Mouse (Mus musculus) layer of hippocampus, adult 18-20 months (tissue): ENCODE measurements around the gene Lmo4. TPM values are rescaled to one million over a fixed set of nuclear protein-coding genes. Genes with fewer than 3 reads are reported as not detected.

Source experiments
- DNase-seq, 2 experiments: peaks; one replicate each; pipeline ENCODE4 v3.0.0; 2022; ENCODE audit warnings: low spot score in 2 of 2
- total RNA-seq, 2 experiments: library from RNA; stranded (reverse); gene quantifications; 2 replicates each; pipeline ENCODE4 v1.2.3; 2021

Gene Lmo4
- total RNA-seq, 2 experiments from 2014 or later: 224 to 225 TPM

DNA sequence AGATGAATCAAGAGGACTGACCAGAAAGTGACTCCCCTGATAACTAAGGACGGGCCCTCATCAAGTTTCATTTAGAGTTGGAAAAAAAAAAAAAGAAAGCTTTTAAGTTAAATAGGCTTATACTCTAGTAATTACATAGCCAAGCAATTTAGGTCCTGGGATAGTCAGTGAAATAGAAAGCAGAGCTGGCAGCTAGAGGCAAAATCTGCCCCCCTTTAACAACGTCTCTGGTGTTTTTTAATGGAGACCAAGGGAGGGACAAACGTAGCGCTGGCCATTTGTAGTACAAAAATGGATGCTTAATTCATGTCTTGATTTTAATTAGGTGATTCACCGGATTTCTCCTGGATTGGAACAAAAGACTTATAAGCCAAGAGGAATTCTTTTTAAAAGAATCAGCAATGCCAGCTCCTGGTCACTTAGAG lies 1.0 kb downstream of the Lmo4 start:
- DNase-seq: no peak

DNA sequence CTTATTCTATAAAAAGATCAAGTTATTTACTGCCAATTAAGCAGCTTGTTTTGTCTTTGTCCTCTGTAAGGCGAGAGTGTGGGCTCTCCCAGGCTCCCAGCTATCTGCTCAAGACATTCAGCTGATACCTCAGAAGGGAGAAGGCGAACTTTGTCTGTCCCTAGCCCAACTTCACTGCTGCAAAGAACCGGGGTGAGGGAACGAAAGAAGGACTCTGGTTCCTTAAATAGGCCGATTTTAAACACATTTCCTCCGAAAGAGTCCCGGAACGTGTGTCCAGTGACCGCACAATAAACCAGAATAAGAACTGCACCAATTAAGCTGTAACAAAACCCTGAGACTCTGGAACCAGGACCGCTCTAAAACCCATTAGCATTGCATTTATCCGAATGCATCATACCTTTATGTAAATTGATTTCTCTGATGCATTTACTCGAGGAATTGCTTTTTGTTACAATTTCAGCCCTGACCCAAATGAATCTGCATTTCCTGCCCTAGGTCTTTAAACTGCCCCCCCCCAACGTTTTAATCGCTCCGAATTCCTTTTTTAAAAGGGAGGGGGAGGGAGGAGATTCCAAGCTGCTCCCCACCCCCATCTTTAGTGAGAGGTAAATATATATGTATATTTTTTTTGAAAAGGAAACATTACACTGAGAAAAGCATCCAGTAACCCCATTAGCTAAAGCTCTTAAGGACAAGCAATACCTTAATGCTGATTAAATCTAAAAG lies 1.6 kb downstream of the Lmo4 start:
- no peak for DNase-seq

DNA sequence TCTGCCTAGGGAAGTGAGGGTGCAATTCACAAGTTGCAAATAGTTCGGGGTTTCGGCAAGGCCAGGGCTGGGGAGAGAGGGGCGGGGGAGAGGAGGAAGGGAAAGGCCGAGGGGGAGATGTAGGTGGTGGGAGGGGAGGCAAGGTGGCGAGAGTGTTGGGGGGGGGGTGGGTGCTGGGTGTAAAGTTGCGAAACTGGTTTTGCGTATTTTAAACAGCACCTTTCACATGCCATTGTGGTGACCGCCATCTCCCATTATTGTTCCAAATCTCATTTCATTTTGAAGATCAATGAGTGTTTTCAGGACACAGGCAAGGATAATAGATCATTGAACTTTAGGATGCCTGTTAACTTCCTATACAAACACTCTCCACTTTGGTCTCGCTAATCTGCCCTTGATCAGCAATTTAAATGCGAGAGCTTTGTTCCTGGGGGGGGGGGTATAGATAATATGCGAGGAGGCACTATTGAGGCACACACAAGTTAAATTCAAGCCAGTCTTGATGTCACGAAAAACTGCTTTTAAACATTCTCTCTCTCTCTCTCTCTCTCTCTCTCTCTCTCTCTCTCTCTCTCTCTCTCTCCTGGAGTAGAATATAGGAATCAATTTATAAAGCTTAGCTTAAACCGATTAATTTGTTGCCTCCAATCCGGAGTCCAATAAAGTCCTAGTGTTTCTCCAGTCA lies 2.3 kb downstream of the Lmo4 start:
- no peak for DNase-seq

DNA sequence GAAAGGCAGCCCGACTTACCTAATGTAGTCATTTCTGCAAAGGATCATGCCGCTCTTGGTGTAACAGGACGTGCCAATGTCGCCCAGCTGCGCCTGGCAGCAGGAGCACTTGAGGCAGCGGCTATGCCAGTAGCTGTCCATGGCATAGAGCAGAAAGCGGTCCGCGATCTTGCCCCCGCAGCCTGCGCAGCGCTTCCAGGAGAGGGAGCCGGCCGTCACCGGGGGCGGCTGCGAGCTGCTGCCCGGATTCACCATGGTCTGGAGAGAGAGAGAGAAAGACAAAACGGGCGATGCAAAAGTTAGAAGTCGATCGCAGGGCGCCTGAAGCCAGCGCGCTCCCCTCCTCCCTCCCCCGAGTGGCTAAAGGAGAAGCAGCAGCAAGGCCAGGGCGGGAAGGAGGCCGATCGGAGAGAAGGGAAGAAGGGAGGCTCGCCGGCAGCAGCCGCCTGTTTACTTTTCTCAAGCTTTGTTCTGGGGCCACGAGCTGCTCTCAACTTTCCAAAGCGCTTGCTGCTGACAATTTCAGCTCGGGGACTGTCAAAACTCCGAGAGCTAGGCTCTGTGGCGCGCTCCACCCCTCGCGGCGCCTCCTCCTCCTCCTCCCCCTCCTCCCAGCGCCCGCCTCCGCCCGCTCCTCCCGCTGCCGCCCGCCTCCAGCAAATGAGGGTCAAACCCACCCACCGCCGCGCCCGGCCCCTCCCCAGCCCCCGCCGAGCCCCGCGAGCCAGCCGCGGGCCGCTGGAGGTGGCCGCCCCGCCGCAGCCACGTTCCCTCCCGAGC lies 3.0 kb downstream of the Lmo4 start:
- DNase-seq: peak; percentile 75 to 80

DNA sequence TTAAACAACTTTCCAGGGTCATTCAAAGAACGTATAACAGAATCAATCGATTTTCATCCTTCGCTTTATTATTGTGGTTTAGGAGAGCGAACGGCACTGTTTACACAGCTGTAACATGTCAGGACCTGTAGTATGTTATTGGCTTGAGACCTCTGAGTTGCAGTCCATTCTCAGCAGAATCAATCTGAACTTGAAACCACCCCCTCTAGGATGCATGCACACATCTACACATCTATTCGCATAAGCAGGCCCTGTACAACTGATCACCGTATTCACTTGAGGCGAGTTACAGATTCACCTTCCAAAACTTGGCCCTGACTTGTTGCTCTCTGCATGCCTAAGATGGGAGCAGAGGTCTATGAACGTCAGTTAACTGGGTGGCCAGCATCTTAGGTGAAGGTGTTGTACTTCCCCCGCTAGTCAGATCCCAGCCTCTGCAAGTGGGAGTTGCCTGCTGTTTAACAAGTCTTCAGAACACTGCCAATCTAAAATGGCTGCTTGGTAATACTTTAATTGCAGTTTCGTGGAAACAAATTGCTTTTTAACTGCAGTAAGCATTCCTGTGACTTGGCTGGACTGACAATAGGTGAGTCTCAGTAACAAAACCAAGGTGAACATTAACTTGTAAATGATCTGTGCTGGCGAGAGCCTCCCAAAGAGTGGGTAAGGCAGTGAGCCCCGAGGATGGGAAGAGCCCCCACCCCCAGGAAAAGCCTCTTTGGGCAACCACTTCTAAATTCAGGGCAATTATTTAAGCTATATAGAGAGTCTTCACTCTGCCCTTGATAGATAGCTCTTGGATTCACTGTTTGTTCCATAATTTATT lies 19.5 kb downstream of the Lmo4 start:
- no peak for DNase-seq

DNA sequence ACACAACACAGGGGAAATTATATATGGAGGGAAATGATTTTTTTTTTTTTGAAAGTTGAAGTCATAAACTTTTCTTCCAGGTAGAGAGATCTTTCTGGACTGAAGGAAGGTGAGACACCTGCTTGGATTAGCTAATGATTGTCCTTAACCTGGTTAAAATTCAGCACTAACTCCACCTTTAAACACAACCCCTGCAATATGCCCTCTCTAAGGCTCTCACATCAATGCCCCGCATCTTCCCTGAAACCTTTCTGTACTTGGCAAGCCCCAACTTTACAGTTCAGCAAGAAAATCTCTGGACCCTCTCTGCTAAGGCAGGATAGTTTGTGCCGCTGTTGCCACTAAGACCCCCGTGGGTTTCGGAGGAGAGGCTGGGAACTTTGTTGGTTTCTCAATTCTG lies 20.1 kb downstream of the Lmo4 start:
- DNase-seq: no peak

DNA sequence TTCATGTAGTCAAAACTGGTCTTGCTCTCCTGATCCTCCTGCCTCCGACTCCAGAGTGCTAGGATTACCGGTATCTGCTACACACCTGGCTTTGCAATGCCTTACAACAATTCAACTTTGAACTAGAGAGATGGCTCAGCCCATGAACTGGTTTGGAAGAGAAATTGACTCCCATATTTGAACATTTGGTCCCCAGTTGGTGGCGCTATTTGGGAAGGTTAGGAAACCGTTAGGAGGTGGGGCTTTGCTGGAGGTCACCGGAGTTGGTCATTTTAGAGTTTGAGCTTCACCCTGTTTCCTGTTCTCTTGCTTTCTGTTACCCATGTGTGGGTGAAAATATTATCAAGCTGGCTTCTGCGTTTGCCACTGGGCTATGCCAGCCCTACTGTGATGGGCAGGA lies 22.8 kb downstream of the Lmo4 start:
- DNase-seq: no peak

DNA sequence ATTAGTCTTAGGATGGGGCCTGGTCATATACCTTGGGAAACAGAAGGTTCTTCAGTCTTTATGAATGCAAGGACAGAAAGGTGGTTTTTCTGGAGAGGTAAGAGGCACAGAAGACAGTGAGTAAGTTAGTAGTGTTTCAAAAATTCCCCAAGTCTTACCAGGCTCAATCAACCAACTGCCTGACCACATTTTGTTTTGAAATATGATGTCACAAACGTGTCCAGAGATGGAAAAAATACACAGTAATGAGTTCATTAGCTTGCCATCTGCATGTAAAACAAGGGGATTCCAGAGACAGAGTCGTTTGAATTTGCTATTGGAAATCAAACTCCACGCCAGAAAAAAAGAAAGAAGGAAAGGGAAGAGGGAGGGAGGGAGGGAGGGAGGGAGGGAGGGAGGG lies 26.1 kb downstream of the Lmo4 start:
- DNase-seq: no peak

DNA sequence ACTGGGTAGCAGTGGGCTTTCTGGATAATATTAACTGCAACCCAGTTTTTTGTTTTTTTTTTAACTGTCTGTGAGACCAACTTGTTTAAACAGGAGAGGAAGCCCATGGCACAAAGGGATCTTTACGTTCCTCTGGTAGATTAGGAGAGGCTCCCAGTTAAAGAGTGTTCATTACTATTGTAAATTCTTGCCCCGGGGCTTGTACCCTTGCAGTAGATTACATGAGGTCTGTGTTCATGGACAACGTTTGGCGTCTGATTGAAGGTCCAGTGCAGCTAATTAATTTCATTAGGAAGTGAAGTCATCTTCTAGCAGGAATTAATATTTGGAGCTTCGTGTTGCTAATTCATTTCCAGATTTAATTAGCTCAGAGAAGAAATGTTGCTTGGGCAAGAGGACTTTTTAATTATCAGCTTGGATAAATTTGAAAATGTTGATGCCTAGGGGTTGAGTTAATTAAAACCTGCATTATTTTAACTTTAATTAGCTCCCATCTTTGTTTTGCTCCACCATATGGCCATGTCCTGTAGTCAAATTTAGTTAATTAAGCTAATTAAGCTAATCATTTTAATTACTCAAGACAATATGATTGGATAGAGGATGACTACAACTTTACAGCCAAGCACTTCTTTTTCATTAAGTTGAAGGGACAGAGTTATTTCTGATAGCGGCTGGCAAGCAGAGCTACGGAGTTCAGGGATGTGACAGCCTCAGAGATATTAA lies 31.0 kb downstream of the Lmo4 start:
- no peak for DNase-seq

DNA sequence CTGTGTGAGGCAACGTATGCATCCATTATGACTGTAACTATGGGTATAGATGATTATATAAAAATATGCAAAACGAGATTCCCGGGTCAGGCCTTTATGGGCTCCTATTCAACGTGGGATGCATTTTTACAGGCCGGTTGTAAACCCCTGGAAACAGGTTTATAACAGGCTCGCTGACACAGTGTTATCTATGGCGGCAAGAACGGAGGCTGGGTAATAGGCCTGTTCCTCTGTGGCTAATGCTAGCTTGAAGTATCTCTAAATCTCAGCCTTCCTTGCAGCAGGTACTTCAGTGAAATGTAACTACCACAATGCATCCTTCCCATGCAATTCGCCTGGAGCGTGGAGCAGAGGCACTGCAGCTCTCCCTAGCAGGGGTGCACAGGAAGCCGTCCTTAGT lies 31.9 kb downstream of the Lmo4 start:
- no peak for DNase-seq

DNA sequence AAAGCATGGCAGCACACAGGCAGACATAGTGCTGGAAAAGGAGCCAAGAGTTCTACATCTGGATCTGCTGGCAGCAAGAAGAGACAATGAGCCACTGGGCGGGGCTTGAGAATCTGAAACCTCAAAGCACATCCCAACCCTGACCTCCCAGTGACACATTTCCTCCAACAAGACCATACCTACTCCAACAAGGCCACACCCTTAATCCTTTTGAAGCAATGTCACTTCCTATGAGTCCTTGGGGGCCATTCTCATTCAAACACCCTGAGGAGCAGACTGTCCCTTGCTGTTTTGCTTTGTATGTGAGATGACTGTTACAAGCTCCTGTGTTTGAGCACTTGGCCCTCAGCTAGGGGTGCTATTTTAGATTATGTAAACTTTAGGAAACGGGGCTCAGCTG lies 33.3 kb downstream of the Lmo4 start:
- no peak for DNase-seq

DNA sequence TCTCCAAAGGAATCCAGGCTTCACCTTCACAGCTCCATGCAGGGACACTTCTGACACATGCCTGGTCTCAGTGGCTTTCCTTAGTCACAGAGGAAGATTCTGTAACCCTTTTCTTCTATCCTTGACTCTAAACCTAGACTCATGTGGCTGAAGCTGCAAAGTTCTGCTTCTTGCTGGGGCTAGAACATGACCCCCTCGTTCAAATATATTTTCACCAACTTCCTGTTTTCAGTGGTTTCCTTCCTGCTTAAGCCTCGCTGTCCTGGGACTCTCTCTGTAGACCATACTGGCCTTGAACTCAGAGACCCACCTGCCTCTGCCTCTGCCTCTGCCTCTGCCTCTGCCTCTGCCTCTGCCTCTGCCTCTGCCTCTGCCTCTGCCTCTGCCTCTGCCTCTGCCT lies 34.5 kb downstream of the Lmo4 start:
- DNase-seq: no peak

DNA sequence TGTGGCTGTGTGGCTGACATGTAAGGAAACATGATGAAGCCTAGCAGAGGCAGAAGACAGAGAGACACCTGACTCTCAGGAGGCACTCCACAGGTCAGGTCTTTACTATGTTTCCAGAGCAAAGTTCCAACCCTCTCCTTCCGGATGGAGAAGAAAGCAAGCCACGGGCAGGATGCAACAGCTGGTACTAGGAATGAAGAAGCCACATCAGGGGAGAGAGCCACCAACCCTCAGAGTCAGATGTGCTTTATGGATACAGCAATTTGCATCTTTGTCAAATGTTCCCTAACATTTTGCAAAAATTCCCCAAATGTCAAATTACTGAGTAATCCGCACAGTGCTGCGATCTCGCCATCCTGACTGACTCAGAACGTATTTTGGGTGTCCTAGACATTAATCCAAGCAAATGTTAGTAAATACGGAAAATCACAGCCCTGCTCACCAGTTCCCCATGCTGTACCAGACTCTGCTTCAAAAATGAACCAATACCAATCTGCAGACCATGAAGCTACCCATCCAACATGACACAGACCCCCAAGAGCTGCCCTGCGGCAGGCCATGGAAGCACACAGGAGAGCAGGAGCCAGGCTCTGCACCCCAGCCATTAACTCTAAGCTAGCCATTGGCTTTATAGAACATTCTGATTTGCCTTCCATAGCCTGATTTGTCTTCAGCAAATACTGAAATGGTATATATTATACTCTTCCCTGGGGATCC lies 38.4 kb downstream of the Lmo4 start:
- DNase-seq: peak in 1 of 2 experiments; percentile 60

DNA sequence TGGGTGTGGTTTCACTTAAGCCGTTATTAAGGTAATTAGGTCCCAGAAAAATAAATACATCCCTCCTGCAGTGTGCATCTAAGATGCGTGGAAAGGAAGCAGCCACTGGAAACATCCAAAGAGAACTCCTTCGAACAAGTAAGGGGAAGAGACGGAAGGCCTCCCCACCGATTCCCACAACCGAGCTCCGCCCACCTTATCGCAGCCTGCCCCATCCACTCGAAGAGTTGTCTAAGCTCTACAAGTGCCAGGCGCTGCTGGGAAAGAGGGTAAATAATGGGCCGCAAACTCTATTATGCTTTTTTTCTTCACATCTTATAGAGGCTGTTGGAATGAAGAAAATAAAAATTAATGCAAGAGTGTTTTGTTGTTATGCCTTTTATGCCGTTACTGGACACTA lies 39.6 kb downstream of the Lmo4 start:
- DNase-seq: no peak

DNA sequence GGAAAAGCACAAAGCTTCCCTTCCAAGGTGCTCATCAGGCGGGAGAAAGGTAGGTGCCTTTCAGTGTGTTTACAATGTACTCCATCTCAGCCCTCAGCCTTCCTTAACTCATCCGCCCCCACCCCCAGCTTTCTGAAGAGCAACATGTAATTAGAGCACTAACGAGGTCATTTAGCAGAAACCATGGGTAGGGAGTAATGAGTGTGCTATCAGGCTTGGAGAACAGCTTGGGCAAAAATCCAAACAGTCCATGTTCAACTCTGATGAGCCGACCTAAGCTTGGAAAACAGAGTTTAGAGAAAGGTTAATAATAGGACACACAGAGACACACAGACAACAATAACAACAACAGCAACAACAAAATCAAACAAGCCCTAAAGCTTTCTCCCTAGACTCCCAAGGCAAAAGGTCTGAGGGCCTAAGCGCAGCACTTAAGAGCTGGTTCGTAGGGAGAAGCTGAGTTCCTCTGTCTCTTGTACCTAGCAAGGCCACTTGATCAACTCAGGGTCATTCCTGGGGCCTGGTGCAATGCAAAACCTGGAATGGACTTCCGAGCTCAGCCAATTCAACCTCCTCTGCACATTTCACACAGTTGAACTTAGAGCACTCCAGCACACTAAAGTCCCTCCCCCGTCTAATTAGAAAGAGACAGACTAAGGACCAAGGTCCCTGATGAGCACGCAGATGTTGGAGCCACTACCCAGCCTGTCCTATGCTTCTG lies 40.2 kb downstream of the Lmo4 start:
- no peak for DNase-seq

DNA sequence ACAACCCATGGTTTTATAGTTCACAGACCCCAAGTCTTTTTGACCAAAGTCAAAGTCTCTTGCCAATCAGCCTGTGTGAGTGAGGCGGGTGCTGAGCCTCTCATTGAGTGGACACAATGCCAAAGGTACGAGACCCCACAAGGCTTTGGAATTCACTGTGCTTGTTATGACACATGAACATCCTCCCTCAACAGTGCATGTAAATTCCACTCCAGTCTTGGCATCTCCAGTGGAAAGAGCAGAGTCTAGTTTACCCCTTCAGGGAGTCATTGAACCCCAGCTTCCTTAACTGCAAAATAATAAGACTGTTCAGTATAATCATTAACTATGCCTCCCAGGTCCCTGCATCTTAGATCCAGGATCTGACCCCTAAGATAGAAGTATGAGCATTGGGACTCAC lies 41.3 kb downstream of the Lmo4 start:
- DNase-seq: no peak

DNA sequence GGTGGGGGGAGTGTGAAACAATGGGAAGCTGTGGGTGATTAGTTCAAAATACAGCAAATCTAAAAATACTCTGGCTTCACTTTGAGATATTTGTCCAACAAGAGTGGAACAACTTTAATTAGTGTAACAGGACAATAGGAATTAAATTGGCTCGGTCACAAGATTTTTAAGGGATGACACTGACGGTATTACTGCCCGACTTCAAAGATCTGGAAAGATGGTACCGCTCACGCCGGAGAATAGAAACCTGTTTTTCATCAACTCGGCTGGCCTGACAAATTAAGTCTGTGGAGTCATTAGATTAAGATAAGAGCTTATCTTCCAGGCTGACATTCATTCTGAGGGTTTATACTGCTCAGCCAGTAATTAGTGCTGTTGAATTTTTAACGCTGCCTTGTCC lies 42.9 kb downstream of the Lmo4 start:
- no peak for DNase-seq

DNA sequence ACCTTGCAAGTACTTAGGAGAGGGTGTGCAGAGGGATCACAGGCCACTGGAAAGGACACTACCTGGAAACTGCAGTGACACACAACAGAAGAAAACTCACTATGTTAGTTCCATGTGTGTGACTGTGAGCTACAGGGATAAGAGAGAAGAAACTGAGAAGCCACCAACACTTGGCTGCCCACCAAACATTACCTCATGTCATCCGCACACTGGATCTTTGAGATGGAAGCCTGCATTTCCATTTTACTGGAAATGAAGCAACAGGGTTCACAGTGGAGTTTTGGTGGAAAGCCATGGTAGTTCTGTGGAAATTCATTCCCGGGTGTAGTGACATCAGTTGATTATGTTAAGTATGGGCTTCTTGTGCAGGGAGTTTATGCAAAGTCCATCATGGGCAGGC lies 43.8 kb downstream of the Lmo4 start:
- DNase-seq: no peak

DNA sequence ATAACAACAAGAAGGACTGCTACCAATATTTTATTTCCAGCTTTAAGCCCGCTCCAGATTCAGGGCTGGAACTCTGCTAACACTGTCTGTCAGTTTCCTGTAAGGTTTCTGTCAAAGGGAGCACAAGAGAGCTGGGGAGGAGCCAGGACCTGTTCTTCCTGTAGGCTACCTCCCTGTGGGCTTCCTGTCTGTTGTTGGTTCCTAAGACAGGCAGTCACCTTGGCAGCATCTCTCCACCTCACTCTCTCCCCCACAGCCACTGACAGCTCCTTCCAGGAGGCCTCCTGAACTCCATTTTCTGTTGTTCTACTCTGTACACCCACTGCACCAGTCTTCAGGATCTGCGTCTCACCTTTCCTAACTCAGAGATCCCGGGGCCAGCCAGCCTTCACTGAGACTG lies 49.3 kb downstream of the Lmo4 start:
- no peak for DNase-seq
